Mouse (Mus musculus) inflammation-experienced regulatory T-cells, adult 6 months (primary cell): ENCODE data around the gene Rnpep. TPM values are rescaled to one million over a fixed set of nuclear protein-coding genes. Genes with fewer than 3 reads are reported as not detected.

Source experiments
- polyA plus RNA-seq, 3 experiments: library from polyadenylated mRNA; unstranded; fragments of 100-300 nt; shearing (Covaris generic); gene quantifications; one replicate each; pipeline ENCODE4 v1.2.1; 2017

Rnpep gene
- polyA plus RNA-seq, 3 experiments from 2014 or later, result 38.8 to 58.9 (median 50.7) TPM

Other genes with a start within 250 kb of the Rnpep start
- gene Lgr6, start 178.8 kb downstream of the Rnpep start, polyA plus RNA-seq, result under 1 TPM in 2 of 3 experiments, not detected in 1; 0.05 to 0.28 TPM
- gene Ptpn7, start 151.4 kb downstream of the Rnpep start, polyA plus RNA-seq, result 100 to 1,000 TPM; 161 to 188 (median 171) TPM
- 10 to 100 TPM; 10.6 to 19.4 (median 14.2) TPM for gene Arl8a, start 137.3 kb downstream of the Rnpep start, polyA plus RNA-seq
- gene Gpr37l1, start 116.4 kb downstream of the Rnpep start, polyA plus RNA-seq, result not detected
- gene Elf3, start 25.5 kb downstream of the Rnpep start, polyA plus RNA-seq, result not detected
- 100 to 1,000 TPM; 198 to 209 (median 201) TPM for gene Timm17a, start 29.7 kb upstream of the Rnpep start, polyA plus RNA-seq
- not detected for gene Lmod1, start 40.7 kb upstream of the Rnpep start, polyA plus RNA-seq
- gene Shisa4, start 91.2 kb upstream of the Rnpep start, polyA plus RNA-seq, result not detected
- 10 to 100 TPM; 40.0 to 46.3 (median 41.9) TPM for gene Ipo9, start 146.4 kb upstream of the Rnpep start, polyA plus RNA-seq